Mouse (Mus musculus) forebrain, embryonic 16.5 days (tissue): ENCODE data around the gene Gm13941. TPM values are rescaled to one million over a fixed set of nuclear protein-coding genes. Genes with fewer than 3 reads are reported as not detected.

Experiments
- ATAC-seq: fragments of 200-750 bp; cut with Nextera tagmentation; 2 replicates; pipeline ENCODE4 v1.8.0; 2017; ENCODE audit warnings: mild to moderate bottlenecking, moderate library complexity
- H3K27ac ChIP-seq: fragments of 300-500 bp; sonication (generic); 2 replicates; pipeline ENCODE4 v1.5.1; 2014; ENCODE audit warnings: low read length, control low read depth
- H3K27me3 ChIP-seq: fragments of 300-500 bp; sonication (generic); replicated peaks from 2 replicates; pipeline ENCODE4 v1.6.1; 2014; ENCODE audit warnings: low read length; ENCODE audit not compliant: control insufficient read depth, insufficient read depth
- H3K36me3 ChIP-seq: fragments of 300-500 bp; sonication (generic); 2 replicates; pipeline ENCODE4 v1.6.1; 2014; ENCODE audit not compliant: control insufficient read depth, insufficient read depth
- H3K4me1 ChIP-seq: fragments of 300-500 bp; sonication (generic); replicated peaks from 2 replicates; pipeline ENCODE4 v1.6.1; 2014; ENCODE audit warnings: low read length; ENCODE audit not compliant: control insufficient read depth, insufficient read depth
- H3K4me2 ChIP-seq: fragments of 300-500 bp; sonication (generic); 2 replicates; pipeline ENCODE4 v1.6.1; 2014; ENCODE audit warnings: mild to moderate bottlenecking, low read length, control low read depth
- H3K4me3 ChIP-seq: fragments of 300-500 bp; sonication (generic); replicated peaks from 2 replicates; pipeline ENCODE4 v1.5.1; 2014; ENCODE audit warnings: mild to moderate bottlenecking, low read length, control low read depth
- H3K9ac ChIP-seq: fragments of 300-500 bp; sonication (generic); replicated peaks from 2 replicates; pipeline ENCODE4 v1.6.1; 2014; ENCODE audit warnings: low read depth, low read length, control low read depth
- H3K9me3 ChIP-seq: fragments of 300-500 bp; sonication (generic); 2 replicates; pipeline ENCODE4 v1.6.1; 2016; ENCODE audit warnings: low read length; ENCODE audit not compliant: control insufficient read depth
- WGBS: fragments of 180-500 bp; shearing (Covaris S2); extraction: QIAGEN DNeasy Blood & Tissue Kit; methylation state at CpG from one replicate; pipeline ENCODE4 v1.1.7; 2014; 5-methylcytosine and 5-hydroxymethylcytosine counted together
- polyA plus RNA-seq: library from polyadenylated mRNA; unstranded; fragments of >200 nt; fragmentation: Nextera tagmentation; extraction: Ambion mirVana; gene quantifications from 2 replicates; pipeline ENCODE4 v1.2.1, GENCODE M21; 2015

Gm13941 gene
- polyA plus RNA-seq = not detected in 2 replicates

GRCm38 (mm10) chr2:111105882-111106281 lies at the start of gene Gm13941:
Gm13941 (minus strand) TSS chr2:111105982.
- ATAC-seq = no peak
- Histone ChIP-seq H3K27me3 (no peaks in the 10 kb centered on the region), H3K4me3 (no peak within 1 kb of the TSS), H3K9ac (no peak within 1 kb of the TSS), H3K9me3 (no peaks in the 10 kb centered on the region), H3K4me2 (no peak within 1 kb of the TSS), H3K36me3 (no peaks in the 10 kb centered on the region), H3K4me1 (no peaks in the 10 kb centered on the region), H3K27ac (no peak within 1 kb of the TSS)

DNA sequence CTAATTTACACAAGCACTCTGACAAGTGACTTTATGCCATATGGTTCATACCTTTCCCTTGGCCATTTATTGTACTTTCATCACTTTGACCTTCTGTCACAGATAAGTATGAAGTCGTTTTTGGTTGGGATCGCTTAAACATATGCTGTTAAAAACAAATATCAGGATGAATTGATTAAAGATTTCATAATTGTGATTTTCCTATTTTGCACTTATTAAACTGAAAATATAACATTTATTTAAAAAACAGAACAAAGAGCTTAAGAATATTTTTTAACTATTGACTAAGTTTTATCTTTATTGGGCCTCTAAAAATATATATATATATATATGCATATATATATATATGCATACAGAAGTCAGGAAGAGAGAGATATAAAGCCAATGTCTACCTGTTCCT lies 47.1 kb upstream of the Gm13941 start, which contains the start of gene Gm15130:
Gene Gm15130 (minus strand): TSS at position 101 of the 400 bp plus-strand sequence.
- no peaks in the 10 kb centered on the region for H3K36me3 ChIP-seq
- no peak within 1 kb of the TSS for H3K27ac ChIP-seq
- no peak within 1 kb of the TSS for H3K9ac ChIP-seq
- no peak for ATAC-seq
- H3K4me3 ChIP-seq = no peak within 1 kb of the TSS
- no peak within 1 kb of the TSS for H3K4me2 ChIP-seq
- WGBS = 84% methylated on average over 2 of the region's 2 CpGs
- H3K27me3 ChIP-seq = no peaks in the 10 kb centered on the region
- H3K9me3 ChIP-seq = no peaks in the 10 kb centered on the region
- H3K4me1 ChIP-seq = no peaks in the 10 kb centered on the region

GRCm38 (mm10) chr2:111135739-111136138 lies 30.0 kb upstream of the Gm13941 start:
- Histone ChIP-seq H3K27me3 (no peaks in the 10 kb centered on the region), H3K9ac (no peak overlapping the region), H3K4me2 (no peak overlapping the region), H3K27ac (no peak overlapping the region), H3K36me3 (no peaks in the 10 kb centered on the region), H3K9me3 (no peaks in the 10 kb centered on the region), H3K4me1 (no peaks in the 10 kb centered on the region), H3K4me3 (no peak overlapping the region)
- 73% methylated on average over 5 of the region's 5 CpGs for WGBS
- no peak for ATAC-seq

GRCm38 (mm10) chr2:111058586-111059261 lies 47.1 kb downstream of the Gm13941 start:
- WGBS = 98% methylated on average over 1 of the region's 1 CpGs
- Histone ChIP-seq H3K4me1 (no peaks in the 10 kb centered on the region), H3K9me3 (no peaks in the 10 kb centered on the region), H3K4me3 (no peak overlapping the region), H3K9ac (no peak overlapping the region), H3K36me3 (no peaks in the 10 kb centered on the region), H3K4me2 (no peak overlapping the region), H3K27me3 (no peaks in the 10 kb centered on the region), H3K27ac (no peak overlapping the region)
- ATAC-seq = peak; percentile 92

Other genes with a start within 250 kb of the Gm13941 start
- gene Ano3, start 155.1 kb downstream of the Gm13941 start, polyA plus RNA-seq = 0.77 and 1.0 TPM in 2 replicates
- gene Gm15130, start 47.0 kb upstream of the Gm13941 start, polyA plus RNA-seq = not detected in 2 replicates
- gene 4930430A15Rik, start 123.6 kb upstream of the Gm13941 start, polyA plus RNA-seq = not detected in 2 replicates
- not detected in 2 replicates for gene Olfr1275, start 129.3 kb upstream of the Gm13941 start, polyA plus RNA-seq
- gene Olfr1276, start 148.5 kb upstream of the Gm13941 start, polyA plus RNA-seq = not detected in 2 replicates
- gene Olfr1277, start 168.1 kb upstream of the Gm13941 start, polyA plus RNA-seq = not detected in 2 replicates
- gene Olfr1278, start 184.2 kb upstream of the Gm13941 start, polyA plus RNA-seq = not detected in 2 replicates
- not detected in 2 replicates for gene Olfr1279, start 194.7 kb upstream of the Gm13941 start, polyA plus RNA-seq
- gene Olfr1280, start 208.0 kb upstream of the Gm13941 start, polyA plus RNA-seq = not detected in 2 replicates
- gene Olfr1281, start 220.5 kb upstream of the Gm13941 start, polyA plus RNA-seq = not detected in 2 replicates
- gene Olfr1282, start 230.1 kb upstream of the Gm13941 start, polyA plus RNA-seq = not detected in 2 replicates